Mouse (Mus musculus): ENCODE measurements at regions not wholly inside any gene's neighbourhood (a gene's known extent, or its start where the extent isn't known, plus 50 kb on each side); places are given as distances from the start of the nearest gene placed in this dataset.

DNA sequence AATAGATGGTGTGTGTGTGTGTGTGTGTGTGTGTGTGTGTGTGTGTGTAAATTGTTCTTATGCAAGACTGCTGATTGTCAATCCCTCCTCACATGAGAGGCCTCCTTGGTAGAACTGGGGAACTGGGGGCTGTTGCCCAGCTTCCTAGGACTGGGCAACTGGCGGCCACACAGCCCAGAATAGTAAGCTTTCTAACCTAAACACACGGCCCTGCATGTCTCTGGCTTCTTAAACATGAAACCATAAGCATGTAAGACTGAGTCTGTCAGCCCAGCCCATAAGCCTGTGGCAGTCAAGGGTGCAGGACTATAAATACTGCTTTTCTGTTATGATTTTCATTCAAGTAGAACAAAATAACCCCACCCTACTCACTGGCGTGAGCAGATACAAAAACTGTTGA is 60.7 kb downstream of the Ifng start:
- H3K9ac ChIP-seq, result no peak overlapping the region
- H3K4me3 ChIP-seq (ENCODE audit: low read depth, low read length), result no peak overlapping the region
- ATAC-seq (ENCODE audit: insufficient read depth) (no peak), DNase-seq (no peak)
- H3K9me3 ChIP-seq (ENCODE audit: low read depth, low read length), result no peaks in the 10 kb centered on the region
- no peak for TF ChIP-seq CTCF (IDR thresholded peaks at IDR 0.05; ENCODE audit: low read depth)
- H3K27me3 ChIP-seq (ENCODE audit: insufficient read depth, low read length), result no peaks in the 10 kb centered on the region
- WGBS, result 70% methylated on average over 3 of the region's 3 CpGs
- no peaks in the 10 kb centered on the region for H3K4me1 ChIP-seq (ENCODE audit: insufficient read depth)
- H3K27ac ChIP-seq (ENCODE audit: low read depth), result no peak overlapping the region
- no peaks in the 10 kb centered on the region for H3K36me3 ChIP-seq (ENCODE audit: insufficient read depth)
- H3K4me2 ChIP-seq, result no peak overlapping the region

DNA sequence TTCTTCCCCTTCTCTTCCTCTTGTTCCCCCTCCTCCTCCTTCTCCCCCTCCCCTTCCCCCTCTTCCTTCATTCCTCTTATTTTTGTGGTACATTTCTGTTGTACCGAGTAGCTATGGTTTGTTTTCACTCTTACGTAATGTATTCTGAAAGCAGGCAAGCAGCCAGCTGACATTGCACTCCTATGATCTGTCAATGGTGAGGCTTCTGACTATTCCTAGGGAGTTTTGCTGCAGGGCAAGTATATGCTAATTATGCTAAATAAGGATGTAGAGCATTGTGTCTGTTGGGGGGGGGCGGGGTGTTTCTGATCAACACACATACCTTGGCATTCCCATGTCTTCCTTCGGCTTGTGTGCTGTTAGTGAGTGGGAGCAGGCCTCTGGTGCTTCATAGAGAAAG is 64.0 kb downstream of the Ifng start:
- Histone ChIP-seq H3K36me3 (ENCODE audit: insufficient read depth) (no peaks in the 10 kb centered on the region), H3K27me3 (ENCODE audit: insufficient read depth, low read length) (no peaks in the 10 kb centered on the region), H3K9ac (no peak overlapping the region), H3K4me1 (ENCODE audit: insufficient read depth) (no peaks in the 10 kb centered on the region), H3K9me3 (ENCODE audit: low read depth, low read length) (no peaks in the 10 kb centered on the region), H3K27ac (ENCODE audit: low read depth) (no peak overlapping the region), H3K4me3 (ENCODE audit: low read depth, low read length) (no peak overlapping the region), H3K4me2 (no peak overlapping the region)
- ATAC-seq (ENCODE audit: insufficient read depth), result no peak
- WGBS, result 54% methylated on average over 4 of the region's 4 CpGs
- peak; percentile 61 for DNase-seq
- no peak for TF ChIP-seq CTCF (IDR thresholded peaks at IDR 0.05; ENCODE audit: low read depth)

DNA sequence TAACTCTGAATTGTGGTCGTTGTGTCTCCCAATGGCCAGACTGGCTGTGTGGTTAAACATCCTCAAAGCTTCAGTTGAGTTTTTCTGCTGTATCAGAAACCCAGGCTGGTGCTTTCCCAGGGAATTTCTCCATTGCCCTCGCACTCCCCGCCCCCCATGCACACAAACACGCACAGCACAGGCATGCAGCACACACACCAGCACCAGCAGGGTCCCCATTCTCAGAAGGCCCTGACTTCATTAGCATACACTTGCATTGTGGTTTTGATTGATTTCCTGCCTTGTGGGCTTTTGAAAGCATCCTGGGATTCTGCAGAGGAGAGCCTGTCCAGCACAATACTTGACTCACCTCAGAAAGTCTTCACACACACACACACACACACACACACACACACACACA is 65.3 kb downstream of the Ifng start:
- no peak for TF ChIP-seq CTCF (IDR thresholded peaks at IDR 0.05; ENCODE audit: low read depth)
- no peak overlapping the region for H3K27ac ChIP-seq (ENCODE audit: low read depth)
- no peak for ATAC-seq (ENCODE audit: insufficient read depth)
- WGBS, result 71% methylated on average over 4 of the region's 4 CpGs
- H3K9ac ChIP-seq, result no peak overlapping the region
- H3K27me3 ChIP-seq (ENCODE audit: insufficient read depth, low read length), result no peaks in the 10 kb centered on the region
- H3K4me2 ChIP-seq, result no peak overlapping the region
- H3K9me3 ChIP-seq (ENCODE audit: low read depth, low read length), result no peaks in the 10 kb centered on the region
- no peak overlapping the region for H3K4me3 ChIP-seq (ENCODE audit: low read depth, low read length)
- DNase-seq, result no peak
- no peaks in the 10 kb centered on the region for H3K36me3 ChIP-seq (ENCODE audit: insufficient read depth)
- no peaks in the 10 kb centered on the region for H3K4me1 ChIP-seq (ENCODE audit: insufficient read depth)

DNA sequence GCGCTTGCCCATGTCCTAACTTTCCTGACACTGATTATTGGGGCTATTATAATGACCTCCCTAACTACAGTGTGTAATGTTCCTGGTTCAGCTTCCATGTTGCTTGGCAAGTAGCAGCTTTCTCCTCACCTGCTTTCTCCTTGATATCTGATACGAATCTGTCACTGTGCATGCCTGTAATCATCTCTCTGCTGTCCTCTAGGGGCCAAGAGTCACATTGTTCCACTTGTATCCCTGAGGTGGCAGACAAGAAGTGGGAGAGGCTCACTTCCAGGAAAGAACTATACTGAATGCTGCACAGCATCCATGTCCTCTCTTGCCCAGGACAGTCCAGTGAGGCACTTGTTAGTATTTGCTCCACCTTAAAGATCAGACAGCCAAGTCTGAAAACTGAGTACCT is 66.8 kb downstream of the Ifng start:
- Histone ChIP-seq H3K4me3 (ENCODE audit: low read depth, low read length) (no peak overlapping the region), H3K36me3 (ENCODE audit: insufficient read depth) (no peaks in the 10 kb centered on the region), H3K9ac (no peak overlapping the region), H3K9me3 (ENCODE audit: low read depth, low read length) (no peaks in the 10 kb centered on the region), H3K4me1 (ENCODE audit: insufficient read depth) (no peaks in the 10 kb centered on the region), H3K27ac (ENCODE audit: low read depth) (no peak overlapping the region), H3K4me2 (no peak overlapping the region), H3K27me3 (ENCODE audit: insufficient read depth, low read length) (no peaks in the 10 kb centered on the region)
- WGBS, result 55% methylated on average over 2 of the region's 2 CpGs
- DNase-seq (peak; percentile 44), ATAC-seq (ENCODE audit: insufficient read depth) (no peak)
- TF ChIP-seq CTCF (IDR thresholded peaks at IDR 0.05; ENCODE audit: low read depth), result peak; percentile 68

DNA sequence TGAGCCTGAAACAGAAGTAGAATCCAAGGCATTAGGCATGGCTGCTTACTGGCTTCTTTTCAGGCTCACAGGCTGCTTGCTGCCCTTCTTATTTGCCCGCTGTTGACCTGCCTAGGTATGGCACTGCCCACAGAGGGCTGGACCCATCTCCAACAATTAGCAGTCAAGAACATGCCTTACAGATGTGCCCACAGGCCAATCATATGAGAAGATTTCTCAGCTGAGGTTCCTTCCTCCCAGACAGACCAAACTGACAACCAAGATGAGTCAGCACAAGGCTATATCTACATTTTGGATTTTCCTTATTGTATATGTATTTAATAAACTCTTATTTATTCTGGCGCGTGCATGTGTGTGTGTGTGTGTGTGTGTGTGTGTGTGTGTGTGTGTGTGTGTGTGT is 76.0 kb downstream of the Ifng start:
- ATAC-seq (ENCODE audit: insufficient read depth), result no peak
- Histone ChIP-seq H3K9ac (no peak overlapping the region), H3K4me1 (ENCODE audit: insufficient read depth) (no peaks in the 10 kb centered on the region), H3K36me3 (ENCODE audit: insufficient read depth) (no peaks in the 10 kb centered on the region), H3K9me3 (ENCODE audit: low read depth, low read length) (no peaks in the 10 kb centered on the region), H3K4me3 (ENCODE audit: low read depth, low read length) (no peak overlapping the region), H3K27me3 (ENCODE audit: insufficient read depth, low read length) (no peaks in the 10 kb centered on the region), H3K4me2 (no peak overlapping the region), H3K27ac (ENCODE audit: low read depth) (no peak overlapping the region)
- no peak for DNase-seq
- 98% methylated on average over 3 of the region's 3 CpGs for WGBS
- no peak for TF ChIP-seq CTCF (IDR thresholded peaks at IDR 0.05; ENCODE audit: low read depth)

DNA sequence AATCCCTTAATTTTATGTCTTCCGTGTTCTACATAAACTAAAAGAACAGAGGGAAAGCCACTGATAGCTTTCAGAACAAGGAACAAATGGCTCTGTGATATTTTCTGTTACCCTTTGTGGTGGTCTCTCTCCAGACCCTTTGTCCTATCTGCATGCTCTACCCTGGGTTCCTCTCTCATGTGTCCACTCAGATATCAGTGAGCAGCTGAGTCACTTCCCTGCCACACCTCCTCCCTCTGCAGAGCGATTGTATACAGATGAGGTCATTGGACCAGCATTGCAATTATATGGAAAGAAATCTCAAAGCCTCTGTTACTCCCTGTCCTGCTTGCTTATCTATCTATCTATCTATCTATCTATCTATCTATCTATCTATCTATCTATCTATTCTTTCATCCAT is 77.1 kb downstream of the Ifng start:
- Histone ChIP-seq H3K36me3 (ENCODE audit: insufficient read depth) (no peaks in the 10 kb centered on the region), H3K4me3 (ENCODE audit: low read depth, low read length) (no peak overlapping the region), H3K27ac (ENCODE audit: low read depth) (no peak overlapping the region), H3K9me3 (ENCODE audit: low read depth, low read length) (no peaks in the 10 kb centered on the region), H3K9ac (no peak overlapping the region), H3K27me3 (ENCODE audit: insufficient read depth, low read length) (no peaks in the 10 kb centered on the region), H3K4me2 (no peak overlapping the region), H3K4me1 (ENCODE audit: insufficient read depth) (no peaks in the 10 kb centered on the region)
- DNase-seq (peak; percentile 21), ATAC-seq (ENCODE audit: insufficient read depth) (no peak)
- TF ChIP-seq CTCF (IDR thresholded peaks at IDR 0.05; ENCODE audit: low read depth), result no peak
- WGBS, result 49% methylated on average over 2 of the region's 2 CpGs

DNA sequence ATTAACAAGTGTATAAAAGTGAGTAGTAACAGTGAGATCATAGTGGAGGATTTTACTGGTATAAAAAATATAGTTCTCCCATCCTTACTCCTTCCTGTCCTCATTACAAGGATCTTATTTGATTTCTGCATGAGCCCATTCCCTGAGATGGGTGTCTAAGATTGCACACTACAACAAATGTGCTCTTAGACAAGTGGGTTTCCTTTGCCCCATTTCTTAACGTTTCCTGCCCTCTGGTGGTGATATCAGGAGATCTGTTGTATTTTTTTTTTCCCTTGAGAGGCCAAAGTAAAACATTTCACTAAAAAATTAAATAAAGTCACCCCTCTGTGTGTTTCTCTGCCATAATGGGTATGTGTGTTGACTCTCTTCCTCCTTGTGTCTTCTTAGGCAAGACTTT is 105.1 kb downstream of the Ifng start:
- WGBS, result 3% methylated on average over 1 of the region's 1 CpGs
- no peak for ATAC-seq (ENCODE audit: insufficient read depth)
- DNase-seq, result peak; percentile 74

DNA sequence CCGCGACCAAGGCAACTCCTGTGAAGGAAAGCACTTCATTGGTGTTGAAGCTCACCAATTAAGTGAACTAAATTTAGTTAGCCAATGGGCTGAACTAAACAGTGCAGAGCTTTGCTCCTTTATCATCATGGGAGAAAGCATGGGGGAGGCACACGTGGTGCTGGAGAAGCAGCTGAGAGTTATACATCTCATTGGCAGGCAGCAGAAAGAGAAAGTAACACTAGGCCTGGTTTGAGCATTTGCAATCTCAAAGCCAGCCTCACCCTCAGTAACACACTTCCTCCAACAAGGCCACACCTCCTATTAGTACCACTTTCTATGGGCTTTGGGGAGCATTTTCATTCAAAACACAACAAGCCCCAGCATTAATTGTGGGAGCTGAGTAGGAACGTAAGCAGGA is 109.4 kb downstream of the Ifng start:
- H3K4me1 ChIP-seq (ENCODE audit: insufficient read depth), result no peaks in the 10 kb centered on the region
- no peak for DNase-seq
- no peaks in the 10 kb centered on the region for H3K36me3 ChIP-seq (ENCODE audit: insufficient read depth)
- H3K4me2 ChIP-seq, result no peak overlapping the region
- WGBS, result 80% methylated on average over 4 of the region's 4 CpGs
- H3K9me3 ChIP-seq (ENCODE audit: low read depth, low read length), result no peaks in the 10 kb centered on the region
- no peak overlapping the region for H3K9ac ChIP-seq
- no peak overlapping the region for H3K4me3 ChIP-seq (ENCODE audit: low read depth, low read length)
- H3K27ac ChIP-seq (ENCODE audit: low read depth), result no peak overlapping the region
- TF ChIP-seq CTCF (IDR thresholded peaks at IDR 0.05; ENCODE audit: low read depth), result no peak
- H3K27me3 ChIP-seq (ENCODE audit: insufficient read depth, low read length), result no peaks in the 10 kb centered on the region
- no peak for ATAC-seq (ENCODE audit: insufficient read depth)

More for the DNA sequence above, 105.1 kb downstream of the Ifng start:
- no peaks in the 10 kb centered on the region for H3K9me3 ChIP-seq (ENCODE audit: low read depth, low read length)
- no peak overlapping the region for H3K4me2 ChIP-seq
- H3K27ac ChIP-seq (ENCODE audit: low read depth), result no peak overlapping the region
- TF ChIP-seq CTCF (IDR thresholded peaks at IDR 0.05; ENCODE audit: low read depth), result peak; percentile 63
- H3K27me3 ChIP-seq (ENCODE audit: insufficient read depth, low read length), result no peaks in the 10 kb centered on the region
- H3K36me3 ChIP-seq (ENCODE audit: insufficient read depth), result no peaks in the 10 kb centered on the region
- H3K4me3 ChIP-seq (ENCODE audit: low read depth, low read length), result no peak overlapping the region
- no peaks in the 10 kb centered on the region for H3K4me1 ChIP-seq (ENCODE audit: insufficient read depth)
- H3K9ac ChIP-seq, result no peak overlapping the region

Measured in lung, embryonic 14.5 days (tissue).